In the genomic region with DNA sequence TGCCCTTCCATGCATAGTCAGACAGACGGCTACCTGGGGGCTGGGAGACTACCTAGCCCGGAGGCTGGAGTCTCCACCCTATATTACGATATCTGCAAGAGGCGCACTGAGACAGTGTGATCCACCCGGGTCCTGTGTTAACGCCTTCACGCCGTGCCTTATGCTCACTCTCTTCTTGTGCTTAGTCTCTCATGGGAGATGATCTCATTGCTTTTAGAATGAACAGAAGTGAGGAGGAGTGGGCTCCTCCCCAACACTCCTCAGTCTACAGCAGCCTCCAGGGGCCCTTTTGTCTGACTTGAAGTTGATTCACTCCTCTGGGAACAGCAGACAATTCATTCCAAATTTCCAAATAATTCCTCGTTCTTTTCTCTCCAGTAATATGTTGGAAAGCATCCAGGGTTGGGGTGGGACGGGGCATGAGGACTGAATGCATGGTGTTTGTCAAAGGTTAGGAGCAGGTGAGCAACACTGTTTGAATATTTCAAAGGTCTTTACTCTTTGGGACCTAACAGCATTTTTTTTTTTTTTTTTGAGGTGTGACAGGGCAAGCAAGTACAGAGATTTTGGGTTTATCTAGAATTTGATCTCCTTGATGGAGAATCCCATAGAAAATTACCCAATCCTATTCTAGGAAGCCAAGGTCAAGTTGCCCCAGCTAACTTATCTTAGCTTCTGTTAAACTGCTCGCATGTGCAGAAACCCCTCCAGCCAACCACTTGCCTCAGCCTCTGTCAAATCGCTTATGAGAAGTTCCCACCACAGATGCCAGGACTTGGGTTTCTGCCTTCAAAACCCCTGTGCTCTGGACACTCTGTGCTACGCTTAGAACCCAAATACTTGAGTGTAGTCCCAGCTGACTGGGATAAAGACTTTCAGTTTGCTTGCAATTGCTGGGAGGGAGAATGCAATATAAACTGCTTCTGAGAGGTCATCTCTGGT, we compare ENCODE assay signal across 14 mouse cellular contexts. TPM values are rescaled to one million over a fixed set of nuclear protein-coding genes. Genes with fewer than 3 reads are reported as not detected.
DNase-seq lines count a peak whose midpoint lies in the region; ATAC-seq lines count a peak whose summit lies in the region.
"Had no signal": no experiment of that assay in that cellular context is flagged by ENCODE, and none has a peak within 500 bp of the region (broad histone marks: within the 10 kb centered on the region; RNA-seq: fewer than 3 reads in every experiment).

No protein-coding gene starts in this region.

- DNase-seq in layer of hippocampus, adult 11-12 months (ENCODE audit: low spot score): peak; percentile 33
- no peak for DNase-seq in layer of hippocampus, adult 9-10 months (ENCODE audit: low spot score)
- DNase-seq in adipocyte (ENCODE audit: low spot score): peak; percentile 10
- peak; percentile 60 for DNase-seq in right cerebral cortex, postnatal 25 days
- no peak for DNase-seq in embryo, embryonic 11 days
- DNase-seq in adrenal gland, adult (ENCODE audit: inconsistent age in 2 of 2, low spot score in 1 of 2): no peak
- DNase-seq: adrenal gland, postnatal 36 days; heart, adult 18-20 months; kidney, postnatal 4 days; lung, postnatal 4 days; thymus, postnatal 4 days had no signal

- 63% methylated on average over 13 of the region's 13 CpGs for WGBS in intestine, embryonic 16.5 days

- H3K36me3 ChIP-seq in intestine, embryonic 16.5 days (ENCODE audit: control insufficient read depth, insufficient read depth, low read length): no peaks in the 10 kb centered on the region
- H3K36me3 ChIP-seq: G1E had no signal

- H3K27me3 ChIP-seq in intestine, embryonic 16.5 days (replicated peaks; ENCODE audit: control insufficient read depth, insufficient read depth, low read length): no peaks in the 10 kb centered on the region

- no peaks in the 10 kb centered on the region for H3K9me3 ChIP-seq in intestine, embryonic 16.5 days (ENCODE audit: control insufficient read depth, low read length)
- H3K9me3 ChIP-seq: G1E had no signal

- H3K9ac ChIP-seq in intestine, embryonic 16.5 days (ENCODE audit: low read depth, low read length): no peak overlapping the region

- peak; percentile 49; the same call in 1 of the 2 replicates for ATAC-seq in intestine, embryonic 16.5 days
- ATAC-seq: hindbrain, embryonic 16.5 days had no signal

- no peak overlapping the region for H3K4me3 ChIP-seq in intestine, embryonic 16.5 days (ENCODE audit: low read length)

- no peak overlapping the region; the same call in 1 of the 2 replicates for H3K27ac ChIP-seq in intestine, embryonic 16.5 days (ENCODE audit: low read length)

- H3K4me2 ChIP-seq in intestine, embryonic 16.5 days (ENCODE audit: low read depth, low read length): no peak overlapping the region

- H3K4me1 ChIP-seq in intestine, embryonic 16.5 days (ENCODE audit: control insufficient read depth, insufficient read depth, low read length): 0 out of 2 replicates have a peak, but pooled peaks cover 4% of the 10 kb centered on the region

RNA-seq across cellular contexts. Expression of a gene that starts 8.8 kb away (rescaled TPM):
- 104 and 115 TPM in 2 replicates for polyA plus RNA-seq in intestine, embryonic 16.5 days (2015; fragmentation: Nextera tagmentation; extraction: Ambion mirVana)

RNA-seq across cellular contexts. Expression of a gene that starts 51.7 kb away (rescaled TPM):
- 12.6 and 14.5 TPM in 2 replicates for polyA plus RNA-seq in intestine, embryonic 16.5 days (2015; fragmentation: Nextera tagmentation; extraction: Ambion mirVana)

RNA-seq across cellular contexts. Expression of a gene that starts 55.7 kb away (rescaled TPM):
- 9.3 and 10.4 TPM in 2 replicates for polyA plus RNA-seq in intestine, embryonic 16.5 days (2015; fragmentation: Nextera tagmentation; extraction: Ambion mirVana)

Comparison
In these comparisons a context has a peak if more than half of its experiments do, and no peak if none do; other contexts are left out.
1. DNase-seq: peak in layer of hippocampus, adult 11-12 months (single experiment), adipocyte (single experiment) and right cerebral cortex, postnatal 25 days (single experiment); none in layer of hippocampus, adult 9-10 months (single experiment), embryo, embryonic 11 days (single experiment) and adrenal gland, adult (0 of 2).